ENCODE assay signal across 25 mouse cellular contexts in genomic region chr3:85104301-85104700, GRCm38 (mm10).
DNase-seq lines count a peak whose midpoint lies in the region; ATAC-seq lines count a peak whose summit lies in the region.
"Had no signal": no experiment of that assay in that cellular context is flagged by ENCODE, and none has a peak within 500 bp of the region (broad histone marks: within the 10 kb centered on the region; RNA-seq: fewer than 3 reads in every experiment).

No protein-coding gene starts in this region.

- no peaks in the 10 kb centered on the region for H3K27me3 ChIP-seq in heart, embryonic 12.5 days (replicated peaks)
- no peaks in the 10 kb centered on the region for H3K27me3 ChIP-seq in limb, embryonic 10.5 days (ENCODE audit: low read depth, poor library complexity, severe bottlenecking)
- H3K27me3 ChIP-seq: CH12.LX; embryonic facial prominence, embryonic 12.5 days; forebrain, embryonic 13.5 days; forebrain, embryonic 15.5 days had no signal

- H3K4me1 ChIP-seq in heart, embryonic 12.5 days (replicated peaks), result no peaks in the 10 kb centered on the region; the same call in 1 of the 2 replicates
- H3K4me1 ChIP-seq in limb, embryonic 10.5 days, result peaks cover 6% of the 10 kb centered on the region
- H3K4me1 ChIP-seq: embryonic facial prominence, embryonic 12.5 days; forebrain, embryonic 13.5 days; forebrain, embryonic 15.5 days had no signal

- H3K9ac ChIP-seq in heart, embryonic 12.5 days, result no peak overlapping the region
- H3K9ac ChIP-seq: embryonic facial prominence, embryonic 12.5 days; forebrain, embryonic 13.5 days; forebrain, embryonic 15.5 days; forebrain, postnatal 0 days had no signal

- no peak for ATAC-seq in heart, embryonic 12.5 days (ENCODE audit: insufficient number of reproducible peaks, low FRiP score)
- ATAC-seq: activated CD4-positive, CD25-positive, alpha-beta regulatory T cell, adult 4 months; CD4-positive, CD25-positive, alpha-beta regulatory T cell, adult 4 months; forebrain, embryonic 13.5 days; forebrain, embryonic 15.5 days; forebrain, postnatal 0 days; Patski had no signal

- H3K36me3 ChIP-seq in heart, embryonic 12.5 days, result no peaks in the 10 kb centered on the region
- no peaks in the 10 kb centered on the region for H3K36me3 ChIP-seq in limb, embryonic 10.5 days
- H3K36me3 ChIP-seq: embryonic facial prominence, embryonic 10.5 days; embryonic facial prominence, embryonic 12.5 days; forebrain, embryonic 15.5 days; G1E had no signal

- WGBS in heart, embryonic 12.5 days, result 43% methylated on average over 5 of the region's 5 CpGs
- WGBS in limb, embryonic 10.5 days, result 21% methylated on average over 5 of the region's 5 CpGs

- no peak overlapping the region for H3K4me2 ChIP-seq in heart, embryonic 12.5 days
- H3K4me2 ChIP-seq: embryonic facial prominence, embryonic 12.5 days; forebrain, embryonic 13.5 days; forebrain, embryonic 15.5 days had no signal

- no peak overlapping the region for H3K4me3 ChIP-seq in heart, embryonic 12.5 days
- H3K4me3 ChIP-seq in limb, embryonic 10.5 days, result no peak overlapping the region
- H3K4me3 ChIP-seq: embryonic facial prominence, embryonic 10.5 days; embryonic facial prominence, embryonic 12.5 days; forebrain, embryonic 13.5 days; forebrain, embryonic 15.5 days had no signal

- H3K9me3 ChIP-seq in heart, embryonic 12.5 days (replicated peaks), result no peaks in the 10 kb centered on the region
- H3K9me3 ChIP-seq in limb, embryonic 10.5 days (replicated peaks), result no peaks in the 10 kb centered on the region
- H3K9me3 ChIP-seq: embryonic facial prominence, embryonic 10.5 days; embryonic facial prominence, embryonic 12.5 days; forebrain, embryonic 13.5 days; forebrain, embryonic 15.5 days; G1E had no signal

- no peak overlapping the region for H3K27ac ChIP-seq in heart, embryonic 12.5 days (ENCODE audit: poor library complexity, severe bottlenecking)
- H3K27ac ChIP-seq in limb, embryonic 10.5 days, result no peak overlapping the region
- H3K27ac ChIP-seq: embryonic facial prominence, embryonic 10.5 days; embryonic facial prominence, embryonic 12.5 days; forebrain, embryonic 13.5 days; forebrain, embryonic 15.5 days had no signal

- peak; percentile 9 for DNase-seq in embryo, embryonic 11 days
- DNase-seq in embryo, embryonic 10.5 days (ENCODE audit: low spot score), result no peak
- peak; percentile 73 for DNase-seq in heart, adult 11 months
- DNase-seq in limb, embryonic 10.5 days (ENCODE audit: low spot score), result peak; percentile 32
- DNase-seq in thymus, postnatal 14 days, result no peak
- DNase-seq: adrenal gland, adult 8-10 months; adrenal gland, postnatal 14 days; adrenal gland, postnatal 36 days; B cell, adult 2 months; cerebellum, adult 11-12 months; cerebellum, adult 2 months; cerebellum, adult 9-10 months; cerebellum, postnatal 10 days; cerebellum, postnatal 25 days; forebrain, postnatal 0 days had no signal

Comparison
In these comparisons a context has a peak if more than half of its experiments do, and no peak if none do; other contexts are left out.
1. DNase-seq: peak in embryo, embryonic 11 days (single experiment), heart, adult 11 months (single experiment) and limb, embryonic 10.5 days (single experiment); none in embryo, embryonic 10.5 days (single experiment) and thymus, postnatal 14 days (single experiment).